Mouse (Mus musculus) kidney, postnatal 36 days (tissue): Measurements from ENCODE around the gene Ryr2.

Experiments
- DNase-seq, 2 experiments: peaks; one replicate each; pipeline ENCODE4 v3.0.0; 2021 to 2022; ENCODE audit warnings: mixed read lengths in 2 of 2

Gene Ryr2

GRCm38 (mm10) chr13:11532014-11532890, 574.5 kb downstream of the Ryr2 start:
- DNase-seq, result no peak

- DNase-seq, result no peak
Observed at GRCm38 (mm10) chr13:11523612-11524011, 583.1 kb downstream of the Ryr2 start.

- no peak for DNase-seq
Observed at GRCm38 (mm10) chr13:11520765-11521164, 586.0 kb downstream of the Ryr2 start.

- DNase-seq, result no peak
Observed at GRCm38 (mm10) chr13:11511540-11512177, 595.1 kb downstream of the Ryr2 start.
